Mouse (Mus musculus): ENCODE results near the gene Qser1.

GRCm38 (mm10) chr2:104846638-104847414 lies 30.3 kb upstream of the Qser1 start:
- TF ChIP-seq CTCF (IDR thresholded peaks at IDR 0.05; ENCODE audit: insufficient read depth, low read depth, low read length) (no peak), POLR2A (IDR thresholded peaks at IDR 0.05; ENCODE audit: insufficient read depth, low read depth, low read length) (no peak)

All from olfactory bulb, adult 2 months (tissue).